Mouse (Mus musculus) spleen, adult 2 months (tissue): ENCODE results near the gene 1110008P14Rik. TPM values are rescaled to one million over a fixed set of nuclear protein-coding genes. Genes with fewer than 3 reads are reported as not detected.

Experiments
- DNase-seq, 2 experiments: peaks; one replicate each; pipeline versions ENCODE4 v3.0.0 to v3.0.0-alpha.2; 2012 to 2021; ENCODE audit warnings: low spot score in 2 of 2, low read depth in 1 of 2
- H3K27ac ChIP-seq: fragments of 200-500 bp; 2 replicates; pipeline ENCODE4 v1.5.1; 2012; ENCODE audit warnings: low read length, inconsistent platforms; ENCODE audit not compliant: insufficient read depth
- H3K27me3 ChIP-seq: fragments of 200-500 bp; 2 replicates; pipeline ENCODE4 v1.6.1; 2012; ENCODE audit warnings: mild to moderate bottlenecking, moderate library complexity, low read length, inconsistent platforms; ENCODE audit not compliant: control insufficient read depth, insufficient read depth
- H3K36me3 ChIP-seq: fragments of 200-500 bp; 2 replicates; pipeline ENCODE4 v1.6.1; 2012; ENCODE audit warnings: mild to moderate bottlenecking, low read length, inconsistent platforms; ENCODE audit not compliant: control insufficient read depth, insufficient read depth
- H3K4me1 ChIP-seq: fragments of 200-500 bp; 2 replicates; pipeline ENCODE4 v1.6.1; 2011; ENCODE audit warnings: inconsistent platforms; ENCODE audit not compliant: control insufficient read depth, insufficient read depth, insufficient read length
- H3K4me3 ChIP-seq: fragments of 200-500 bp; 2 replicates; pipeline ENCODE4 v1.5.1; 2011; ENCODE audit warnings: mild to moderate bottlenecking, inconsistent platforms; ENCODE audit not compliant: insufficient read depth, insufficient read length; ENCODE audit errors: extremely low read depth
- CTCF ChIP-seq: fragments of 200-500 bp; IDR thresholded peaks from 2 replicates; pipeline ENCODE4 v1.5.1; 2011; ENCODE audit warnings: mild to moderate bottlenecking, inconsistent platforms; ENCODE audit not compliant: insufficient read depth, insufficient read length, insufficient replicate concordance; ENCODE audit errors: extremely low read depth
- POLR2A ChIP-seq: fragments of 200-500 bp; IDR thresholded peaks from 2 replicates; pipeline ENCODE4 v1.6.1; 2011; ENCODE audit warnings: low read depth, low read length, inconsistent platforms
- WGBS: fragments of 180-500 bp; shearing (Covaris S2); methylation state at CpG from one replicate; pipeline ENCODE4 v1.1.7; 2018; 5-methylcytosine and 5-hydroxymethylcytosine counted together
- polyA plus RNA-seq: library from polyadenylated mRNA; depleted of rRNA; stranded (reverse); fragments of >200 nt; gene quantifications from 2 replicates; pipeline ENCODE4 v1.2.3, GENCODE M21; 2012

The 1110008P14Rik gene
- polyA plus RNA-seq, 1 experiment: 86.8 TPM

- Histone ChIP-seq H3K27ac (peak overlapping the region; percentile 92), H3K4me1 (peaks cover 7% of the 10 kb centered on the region; the same call in 1 of the 2 replicates), H3K36me3 (peaks cover 6% of the 10 kb centered on the region; the same call in 1 of the 2 replicates), H3K4me3 (peak overlapping the region; percentile 76), H3K27me3 (no peaks in the 10 kb centered on the region)
- under 1% methylated on average over 57 of the region's 59 CpGs for WGBS
- TF ChIP-seq CTCF: no peak
- no peak; the same call in 1 of the 2 replicates for TF ChIP-seq POLR2A
- DNase-seq: peak; percentile 84 to 85
Observed at GRCm38 (mm10) chr2:32395946-32396621, 14.3 kb upstream of the 1110008P14Rik start.

GRCm38 (mm10) chr2:32395484-32395945 is 13.8 kb upstream of the 1110008P14Rik start, which contains the start of gene Ptges2:
Gene Ptges2, plus strand, starts transcription at chr2:32395896.
- TF ChIP-seq CTCF: no peak
- TF ChIP-seq POLR2A: no peak
- H3K4me1 ChIP-seq: peaks cover 7% of the 10 kb centered on the region; the same call in 1 of the 2 replicates
- 0 out of 2 replicates have a peak, but pooled peaks cover 2% of the 10 kb centered on the region for H3K36me3 ChIP-seq
- H3K27me3 ChIP-seq: no peaks in the 10 kb centered on the region
- H3K27ac ChIP-seq: peak within 1 kb of the TSS; percentile 92
- WGBS: under 1% methylated on average over 31 of the region's 31 CpGs
- DNase-seq: peak; percentile 77 to 87
- peak within 1 kb of the TSS; percentile 76 for H3K4me3 ChIP-seq

GRCm38 (mm10) chr2:32394973-32395372 is 13.2 kb upstream of the 1110008P14Rik start:
- peaks cover 7% of the 10 kb centered on the region; the same call in 1 of the 2 replicates for H3K4me1 ChIP-seq
- no peaks in the 10 kb centered on the region for H3K27me3 ChIP-seq
- 3% methylated on average over 8 of the region's 8 CpGs for WGBS
- H3K36me3 ChIP-seq: 0 out of 2 replicates have a peak, but pooled peaks cover under 1% of the 10 kb centered on the region
- peak overlapping the region; percentile 92; the same call in 1 of the 2 replicates for H3K27ac ChIP-seq
- H3K4me3 ChIP-seq: peak overlapping the region; percentile 76; the same call in 1 of the 2 replicates
- no peak for TF ChIP-seq POLR2A
- no peak for TF ChIP-seq CTCF
- peak in 1 of 2 experiments; percentile 18 for DNase-seq

- TF ChIP-seq CTCF: no peak
- TF ChIP-seq POLR2A: no peak
- Histone ChIP-seq H3K27me3 (no peaks in the 10 kb centered on the region), H3K4me1 (peaks cover 5% of the 10 kb centered on the region; the same call in 1 of the 2 replicates), H3K27ac (no peak overlapping the region), H3K36me3 (no peaks in the 10 kb centered on the region), H3K4me3 (no peak overlapping the region)
- DNase-seq: no peak
- WGBS: 82% methylated on average over 5 of the region's 5 CpGs
Observed at GRCm38 (mm10) chr2:32392063-32392462, 10.3 kb upstream of the 1110008P14Rik start.

- no peak for TF ChIP-seq POLR2A
- no peak for TF ChIP-seq CTCF
- no peak overlapping the region for H3K27ac ChIP-seq
- H3K27me3 ChIP-seq: no peaks in the 10 kb centered on the region
- H3K4me3 ChIP-seq: no peak overlapping the region
- H3K36me3 ChIP-seq: no peaks in the 10 kb centered on the region
- H3K4me1 ChIP-seq: 0 out of 2 replicates have a peak, but pooled peaks cover 2% of the 10 kb centered on the region
- no peak for DNase-seq
- WGBS: 89% methylated on average over 8 of the region's 8 CpGs
Observed at GRCm38 (mm10) chr2:32390871-32391270, 9.1 kb upstream of the 1110008P14Rik start.

GRCm38 (mm10) chr2:32389157-32389556 is 7.4 kb upstream of the 1110008P14Rik start:
- Histone ChIP-seq H3K4me1 (no peaks in the 10 kb centered on the region), H3K27ac (no peak overlapping the region), H3K36me3 (no peaks in the 10 kb centered on the region), H3K4me3 (no peak overlapping the region), H3K27me3 (no peaks in the 10 kb centered on the region)
- TF ChIP-seq CTCF (no peak), POLR2A (no peak)
- WGBS: 62% methylated on average over 2 of the region's 2 CpGs
- no peak for DNase-seq
